Mouse (Mus musculus) ES-E14 (cell line): ENCODE measurements around the gene Xpnpep2. TPM values are rescaled to one million over a fixed set of nuclear protein-coding genes. Genes with fewer than 3 reads are reported as not detected.

Source experiments
- DNase-seq: peaks from one replicate; pipeline ENCODE4 v3.0.0-alpha.2; 2013; ENCODE audit warnings: low read depth, low spot score
- H3K27ac ChIP-seq: 2 replicates; pipeline ENCODE4 v1.5.1; 2012; ENCODE audit warnings: low read depth, mild to moderate bottlenecking, low read length, moderate library complexity, mixed read lengths; ENCODE audit not compliant: poor library complexity, insufficient read depth, severe bottlenecking
- H3K36me3 ChIP-seq: 2 replicates; pipeline ENCODE4 v1.6.1; 2012; ENCODE audit warnings: mild to moderate bottlenecking, low read length, moderate library complexity, mixed read lengths; ENCODE audit not compliant: control insufficient read depth, poor library complexity, insufficient read depth, severe bottlenecking
- H3K4me1 ChIP-seq, 2 experiments: fragments of 150-350 bp in 1 of 2; sonication (generic) in 1 of 2; 2 replicates each; pipeline ENCODE4 v1.6.1; 2012; ENCODE audit warnings: low read length in 2 of 2, mild to moderate bottlenecking in 1 of 2, mixed read lengths in 1 of 2; ENCODE audit not compliant: control insufficient read depth in 2 of 2, insufficient read depth in 2 of 2, poor library complexity in 1 of 2
- H3K4me3 ChIP-seq, 2 experiments: fragments of 150-350 bp in 1 of 2; sonication (generic) in 1 of 2; 2 replicates each; pipeline ENCODE4 v1.5.1; 2012; ENCODE audit warnings: low read length in 2 of 2, low read depth in 1 of 2, mild to moderate bottlenecking in 1 of 2, mixed read lengths in 1 of 2; ENCODE audit not compliant: insufficient read depth in 1 of 2, poor library complexity in 1 of 2, severe bottlenecking in 1 of 2
- H3K9ac ChIP-seq: 2 replicates; pipeline ENCODE4 v1.6.1; 2012; ENCODE audit warnings: low read depth, mild to moderate bottlenecking, low read length, mixed read lengths; ENCODE audit not compliant: poor library complexity, insufficient read depth, severe bottlenecking
- H3K9me3 ChIP-seq: fragments of 150-350 bp; sonication (generic); 2 replicates; pipeline ENCODE4 v1.6.1; 2012; ENCODE audit warnings: low read depth, mild to moderate bottlenecking, low read length; ENCODE audit not compliant: control insufficient read depth, insufficient read depth
- CHD2 ChIP-seq: IDR thresholded peaks from 2 replicates; pipeline ENCODE4 v1.6.1; 2014; ENCODE audit warnings: mild to moderate bottlenecking, low read depth, low read length, inconsistent platforms
- HCFC1 ChIP-seq: IDR thresholded peaks from 2 replicates; pipeline ENCODE4 v1.6.1; 2012; ENCODE audit warnings: low read length, inconsistent platforms, borderline replicate concordance; ENCODE audit not compliant: insufficient read depth
- MAFK ChIP-seq: IDR thresholded peaks from 2 replicates; pipeline ENCODE4 v1.6.1; 2014; ENCODE audit warnings: mild to moderate bottlenecking, low read depth, low read length, inconsistent platforms; ENCODE audit not compliant: insufficient read depth
- ZC3H11A ChIP-seq: IDR thresholded peaks from 2 replicates; pipeline ENCODE4 v1.6.1; 2012; ENCODE audit warnings: low read depth, mild to moderate bottlenecking, inconsistent platforms, low read length, borderline replicate concordance
- ZNF384 ChIP-seq: IDR thresholded peaks from 2 replicates; pipeline ENCODE4 v1.6.1; 2012; ENCODE audit warnings: low read depth, low read length, inconsistent platforms
- in situ Hi-C, 2 experiments: fragments of 600-800 bp; cut with MboI; formaldehyde crosslinking; loops; one replicate each; pipeline ENCODE4 v1.15.1; 2025; ENCODE audit warnings: low sequenced_read_pairs in 2 of 2, inconsistent platforms in 1 of 2; ENCODE audit not compliant: unreplicated experiment in 2 of 2
- total RNA-seq: library from RNA; depleted of rRNA; stranded (reverse); fragments of 300-350 nt; gene quantifications from 2 replicates; pipeline ENCODE4 v1.2.3, GENCODE M21; 2012; rRNA removed

Gene Xpnpep2
- total RNA-seq, 1 experiment, result 1.6 TPM

- in situ Hi-C loops, result no loop called here
- H3K27ac ChIP-seq, result no peak overlapping the region
- no peak overlapping the region for H3K4me3 ChIP-seq
- TF ChIP-seq CHD2, result no peak
- TF ChIP-seq HCFC1, result no peak
- TF ChIP-seq ZNF384, result no peak
- no peak for TF ChIP-seq ZC3H11A
- TF ChIP-seq MAFK, result no peak
- DNase-seq, result no peak
- H3K36me3 ChIP-seq, result no peaks in the 10 kb centered on the region
- H3K9me3 ChIP-seq, result no peaks in the 10 kb centered on the region
- H3K4me1 ChIP-seq, result no peaks in the 10 kb centered on the region
- no peak overlapping the region for H3K9ac ChIP-seq
These were observed 61.4 kb downstream of the Xpnpep2 start for GRCm38 (mm10) chrX:48169892-48170291.

DNA sequence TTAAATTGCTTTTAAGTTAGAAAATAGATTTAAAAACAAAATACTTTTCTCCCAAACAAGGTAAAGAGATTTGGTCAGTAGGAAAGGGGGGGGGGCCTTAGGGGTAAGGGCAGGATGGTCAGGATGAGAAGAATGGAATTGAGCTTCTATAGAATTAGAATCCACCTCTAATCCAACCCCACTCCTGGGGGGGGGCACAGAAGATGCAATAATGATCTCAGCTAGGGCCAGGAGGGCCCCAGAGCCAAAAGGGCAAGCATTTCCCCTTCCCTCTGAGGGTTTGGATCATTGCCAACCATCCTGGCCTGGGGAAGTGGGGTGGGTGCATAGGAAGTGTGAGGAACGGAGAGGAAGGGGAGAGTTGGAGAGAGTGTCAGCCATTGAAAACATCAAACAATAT lies 61.8 kb downstream of the Xpnpep2 start:
- TF ChIP-seq HCFC1, result no peak
- no peak for TF ChIP-seq MAFK
- TF ChIP-seq CHD2, result no peak
- TF ChIP-seq ZNF384, result no peak
- TF ChIP-seq ZC3H11A, result no peak
- Histone ChIP-seq H3K36me3 (peaks cover 5% of the 10 kb centered on the region; the same call in 1 of the 2 replicates), H3K27ac (no peak overlapping the region), H3K4me1 (no peaks in the 10 kb centered on the region), H3K4me3 (no peak overlapping the region), H3K9ac (no peak overlapping the region), H3K9me3 (no peaks in the 10 kb centered on the region)
- DNase-seq, result no peak
- in situ Hi-C loops, result no loop called here

DNA sequence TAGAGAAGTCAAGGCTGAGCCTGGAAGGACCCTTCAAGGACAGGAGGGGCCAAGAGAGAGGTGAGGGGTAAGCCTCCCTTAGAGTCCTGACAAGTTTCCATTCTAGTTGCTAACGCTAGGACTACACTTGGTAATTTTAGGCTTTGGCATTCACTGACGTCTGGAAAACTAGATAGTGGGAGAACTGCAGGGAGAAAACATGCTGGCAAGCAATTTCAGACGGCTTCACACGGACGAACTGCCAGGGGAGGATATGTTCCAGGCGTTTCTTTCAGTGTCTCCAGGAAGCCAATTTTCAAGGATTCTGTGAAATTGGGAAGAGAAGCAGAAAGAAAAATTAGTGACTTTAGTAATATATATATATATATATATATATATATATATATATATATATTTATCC lies 73.3 kb downstream of the Xpnpep2 start:
- Histone ChIP-seq H3K9ac (no peak overlapping the region), H3K27ac (no peak overlapping the region), H3K9me3 (no peaks in the 10 kb centered on the region), H3K4me1 (no peaks in the 10 kb centered on the region), H3K4me3 (no peak overlapping the region), H3K36me3 (no peaks in the 10 kb centered on the region)
- in situ Hi-C loops, result no loop called here
- DNase-seq, result no peak
- TF ChIP-seq ZC3H11A (no peak), HCFC1 (no peak), ZNF384 (no peak), MAFK (no peak), CHD2 (no peak)

DNA sequence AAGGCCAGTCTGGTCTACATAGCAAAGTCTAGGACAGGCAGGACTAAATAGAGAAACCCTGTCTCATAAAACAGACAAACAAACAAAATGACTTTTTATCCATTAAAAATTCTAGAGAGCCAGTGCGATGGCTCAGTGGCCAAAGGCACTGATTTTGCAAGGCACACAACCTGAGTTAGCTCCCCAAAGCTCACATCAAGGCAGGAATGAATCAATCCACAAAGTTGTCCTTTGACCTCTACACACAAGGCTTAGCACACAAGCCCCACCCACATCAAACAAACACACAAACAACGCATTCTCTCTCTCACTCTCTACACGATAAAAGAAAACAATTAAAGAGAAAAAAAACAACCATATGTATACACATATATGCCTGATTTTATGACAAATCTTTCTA lies 76.2 kb downstream of the Xpnpep2 start:
- H3K9ac ChIP-seq, result no peak overlapping the region
- TF ChIP-seq MAFK (no peak), ZNF384 (no peak), CHD2 (no peak), ZC3H11A (no peak), HCFC1 (no peak)
- no peak overlapping the region for H3K27ac ChIP-seq
- no peak for DNase-seq
- H3K9me3 ChIP-seq, result no peaks in the 10 kb centered on the region
- H3K36me3 ChIP-seq, result no peaks in the 10 kb centered on the region
- in situ Hi-C loops, result no loop called here
- no peaks in the 10 kb centered on the region for H3K4me1 ChIP-seq
- H3K4me3 ChIP-seq, result no peak overlapping the region

Other genes with a start within 250 kb of the Xpnpep2 start
- gene Smarca1, start 215.8 kb upstream of the Xpnpep2 start, total RNA-seq, result 4.8 and 6.8 TPM in 2 replicates
- gene Ocrl, start 196.3 kb upstream of the Xpnpep2 start, total RNA-seq, result 5.3 and 7.8 TPM in 2 replicates
- 0.95 and 1.7 TPM in 2 replicates for gene Apln, start 73.9 kb upstream of the Xpnpep2 start, total RNA-seq
- gene Sash3, start 37.7 kb downstream of the Xpnpep2 start, total RNA-seq, result 0.54 TPM in 1 of 2 replicates, not detected in the other
- gene Zdhhc9, start 100.2 kb downstream of the Xpnpep2 start, total RNA-seq, result 9.7 and 11.2 TPM in 2 replicates
- 52.0 and 57.7 TPM in 2 replicates for gene Utp14a, start 148.1 kb downstream of the Xpnpep2 start, total RNA-seq
- gene Bcorl1, start 232.6 kb downstream of the Xpnpep2 start, total RNA-seq, result 1.7 and 2.7 TPM in 2 replicates